Mouse (Mus musculus): ENCODE measurements around the gene Cacna1s. TPM values are rescaled to one million over a fixed set of nuclear protein-coding genes. Genes with fewer than 3 reads are reported as not detected.

Gene Cacna1s
- polyA plus RNA-seq, 1 experiment from 2014 or later, result 4.2 TPM

DNA sequence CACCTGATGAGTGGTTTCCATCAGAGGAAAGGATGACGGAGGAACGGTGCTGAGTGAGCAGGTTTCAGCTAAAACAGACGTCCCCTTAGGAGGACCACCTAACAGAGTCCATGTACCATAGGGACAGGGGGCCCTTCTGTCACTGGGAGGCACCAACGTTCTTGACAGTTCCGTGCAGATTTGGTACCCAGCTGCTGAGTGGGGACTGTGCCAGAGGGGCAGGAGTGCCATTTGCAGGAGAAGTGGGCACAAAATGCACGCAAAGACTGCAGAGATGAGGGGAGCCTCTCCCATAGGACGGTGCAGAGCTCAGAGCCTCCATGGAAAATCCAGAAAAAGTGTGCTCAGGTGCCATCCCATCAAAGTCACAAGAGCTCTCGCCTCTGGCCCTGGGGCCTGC is 69.5 kb downstream of the Cacna1s start:
- no peak overlapping the region for H3K27ac ChIP-seq
- no peak for ATAC-seq (ENCODE audit: low FRiP score, low read depth)
- WGBS, result 84% methylated on average over 8 of the region's 8 CpGs
- H3K9me3 ChIP-seq, result no peaks in the 10 kb centered on the region
- no peaks in the 10 kb centered on the region for H3K27me3 ChIP-seq
- no peak overlapping the region for H3K9ac ChIP-seq
- no peak overlapping the region for H3K4me2 ChIP-seq (replicated peaks)
- no peak overlapping the region for H3K4me3 ChIP-seq
- H3K36me3 ChIP-seq, result no peaks in the 10 kb centered on the region
- peaks cover 18% of the 10 kb centered on the region for H3K4me1 ChIP-seq

DNA sequence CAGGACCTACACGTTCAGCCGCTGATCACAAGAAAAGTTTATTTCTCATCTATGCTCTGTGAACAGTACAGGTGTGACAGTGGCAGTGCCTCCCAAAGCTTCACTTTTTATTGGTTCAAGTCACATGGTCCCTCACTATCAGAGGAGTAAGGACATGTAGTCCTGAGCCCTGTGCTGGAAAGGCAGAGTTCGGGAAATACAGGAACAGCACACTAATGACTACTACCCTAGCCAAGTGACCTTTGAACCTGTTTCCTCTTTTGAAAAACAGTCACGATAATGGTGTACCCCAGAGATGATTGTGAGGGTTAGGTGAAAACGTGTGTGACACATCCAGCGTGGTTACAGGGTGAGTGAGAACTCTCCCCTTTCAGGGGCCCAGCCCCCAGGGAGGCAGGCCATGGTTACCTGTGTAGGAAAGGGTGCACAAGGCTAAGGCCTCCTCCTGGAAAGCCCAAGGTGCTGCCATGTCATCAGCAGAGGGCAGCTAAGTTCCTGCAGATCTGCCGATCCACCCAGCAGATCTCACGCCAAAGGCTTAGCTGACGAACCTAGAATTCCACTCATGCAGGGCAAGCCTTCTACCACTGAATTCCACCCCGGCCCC is 73.7 kb downstream of the Cacna1s start:
- no peak overlapping the region for H3K9ac ChIP-seq
- no peak overlapping the region for H3K4me3 ChIP-seq
- H3K27me3 ChIP-seq, result no peaks in the 10 kb centered on the region
- peaks cover 32% of the 10 kb centered on the region for H3K4me1 ChIP-seq
- H3K4me2 ChIP-seq (replicated peaks), result no peak overlapping the region
- H3K9me3 ChIP-seq, result no peaks in the 10 kb centered on the region
- H3K27ac ChIP-seq, result no peak overlapping the region
- WGBS, result 76% methylated on average over 10 of the region's 10 CpGs
- no peak for ATAC-seq (ENCODE audit: low FRiP score, low read depth)
- H3K36me3 ChIP-seq, result no peaks in the 10 kb centered on the region

DNA sequence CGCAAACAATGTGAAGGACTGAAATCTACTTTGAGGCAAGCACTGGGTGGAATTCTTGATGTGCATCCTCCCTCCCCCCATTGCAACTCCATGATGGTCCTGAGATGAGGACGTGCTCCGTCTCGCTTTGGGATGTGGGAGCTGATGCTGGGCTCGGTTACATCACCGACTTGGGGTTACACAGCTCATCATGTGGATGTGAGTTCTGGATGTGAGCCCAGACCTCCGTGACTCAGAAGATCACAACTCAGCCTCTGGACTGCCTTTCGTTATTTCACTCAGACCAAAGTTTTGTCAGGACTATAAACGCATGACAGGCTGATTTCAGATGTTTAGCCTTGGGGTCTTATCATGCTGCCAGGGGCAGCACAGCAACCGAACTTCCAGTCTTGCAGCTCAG is 74.3 kb downstream of the Cacna1s start:
- ATAC-seq (ENCODE audit: low FRiP score, low read depth), result no peak
- peaks cover 34% of the 10 kb centered on the region for H3K4me1 ChIP-seq
- H3K4me3 ChIP-seq, result no peak overlapping the region
- H3K27me3 ChIP-seq, result no peaks in the 10 kb centered on the region
- H3K27ac ChIP-seq, result no peak overlapping the region
- no peak overlapping the region for H3K9ac ChIP-seq
- no peak overlapping the region for H3K4me2 ChIP-seq (replicated peaks)
- H3K9me3 ChIP-seq, result no peaks in the 10 kb centered on the region
- no peaks in the 10 kb centered on the region for H3K36me3 ChIP-seq
- WGBS, result 63% methylated on average over 10 of the region's 10 CpGs

DNA sequence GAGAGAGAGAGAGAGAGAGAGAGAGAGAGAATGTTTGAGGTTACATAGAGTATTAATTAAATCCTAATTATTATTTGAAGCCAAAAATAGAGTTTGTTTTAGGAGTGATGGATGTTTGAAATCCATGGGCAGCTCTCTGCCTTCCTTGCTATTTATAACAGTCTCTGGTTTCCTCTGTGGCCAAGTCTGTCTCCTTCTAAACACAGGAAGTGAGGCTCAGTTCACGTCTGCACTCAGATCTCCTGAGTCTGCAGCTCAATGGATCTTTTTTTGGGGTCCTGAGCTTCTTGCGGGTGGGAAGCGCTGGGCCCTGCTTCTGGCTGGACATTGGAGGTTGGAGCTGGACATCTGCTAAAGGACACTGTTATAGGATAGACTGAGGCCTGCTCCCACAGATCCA is 75.3 kb downstream of the Cacna1s start:
- no peak for ATAC-seq (ENCODE audit: low FRiP score, low read depth)
- Histone ChIP-seq H3K4me1 (peaks cover 44% of the 10 kb centered on the region), H3K4me2 (replicated peaks) (no peak overlapping the region), H3K36me3 (no peaks in the 10 kb centered on the region), H3K27ac (no peak overlapping the region), H3K27me3 (no peaks in the 10 kb centered on the region), H3K9me3 (no peaks in the 10 kb centered on the region), H3K4me3 (no peak overlapping the region), H3K9ac (no peak overlapping the region)
- WGBS, result 59% methylated on average over 3 of the region's 3 CpGs

DNA sequence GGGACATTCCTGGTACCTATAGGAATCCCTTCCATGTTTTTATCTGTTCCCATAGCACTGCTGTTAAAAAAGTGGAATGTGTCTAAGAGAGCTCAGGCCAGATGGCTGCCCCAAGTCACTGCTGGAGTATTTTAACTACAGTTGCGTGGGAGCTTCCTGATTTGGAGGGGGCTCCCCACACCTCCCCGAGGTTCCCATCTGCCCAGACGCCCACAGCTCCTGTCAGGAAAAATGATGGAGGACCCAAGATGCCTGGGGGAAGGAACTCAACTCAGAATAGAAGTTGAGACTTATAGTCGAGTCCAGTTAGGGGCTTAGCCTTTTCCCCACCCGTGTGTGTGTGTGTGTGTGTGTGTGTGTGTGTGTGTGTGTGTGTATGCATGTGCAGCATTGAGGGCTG is 75.9 kb downstream of the Cacna1s start:
- H3K9me3 ChIP-seq, result no peaks in the 10 kb centered on the region
- no peaks in the 10 kb centered on the region for H3K36me3 ChIP-seq
- H3K4me2 ChIP-seq (replicated peaks), result no peak overlapping the region
- no peak overlapping the region for H3K4me3 ChIP-seq
- no peak for ATAC-seq (ENCODE audit: low FRiP score, low read depth)
- H3K27me3 ChIP-seq, result no peaks in the 10 kb centered on the region
- H3K27ac ChIP-seq, result no peak overlapping the region
- H3K4me1 ChIP-seq, result peaks cover 50% of the 10 kb centered on the region
- WGBS, result 35% methylated on average over 5 of the region's 5 CpGs
- H3K9ac ChIP-seq, result no peak overlapping the region

DNA sequence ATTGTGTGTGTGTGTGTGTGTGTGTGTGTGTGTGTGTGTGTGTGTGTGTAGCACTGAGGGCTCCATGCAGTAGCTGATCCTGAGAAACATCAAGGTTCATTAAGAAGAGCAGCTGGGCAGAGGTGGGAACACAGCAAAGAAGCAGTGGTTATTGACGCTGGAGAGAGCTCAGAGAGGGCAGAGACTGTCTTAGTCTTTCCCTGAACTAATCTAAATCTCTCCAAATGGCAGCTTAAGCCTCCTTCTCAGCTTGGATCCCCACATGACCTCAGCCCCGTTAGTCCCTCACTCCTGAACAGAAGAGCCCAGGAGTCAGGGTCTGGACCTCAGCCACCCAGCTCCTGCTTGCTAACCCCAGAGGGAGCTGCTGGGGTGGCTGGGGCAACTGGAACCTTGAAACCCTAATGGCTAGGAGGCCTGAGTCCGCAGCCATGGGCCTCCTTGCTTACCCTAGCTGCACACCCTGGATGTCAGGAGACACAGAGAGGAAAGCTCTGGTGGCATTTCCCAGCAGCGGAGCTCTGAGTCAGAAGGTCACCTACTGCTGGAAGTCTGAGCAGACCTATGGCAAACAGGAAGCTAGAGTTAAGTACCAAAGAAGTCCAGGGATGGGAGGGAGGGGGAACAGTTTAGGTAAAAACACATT is 76.5 kb downstream of the Cacna1s start:
- no peak overlapping the region for H3K27ac ChIP-seq
- H3K36me3 ChIP-seq, result no peaks in the 10 kb centered on the region
- H3K9me3 ChIP-seq, result no peaks in the 10 kb centered on the region
- peak overlapping the region; percentile 45; the same call in 1 of the 2 replicates for H3K9ac ChIP-seq
- no peak overlapping the region for H3K4me2 ChIP-seq (replicated peaks)
- H3K4me1 ChIP-seq, result peaks cover 56% of the 10 kb centered on the region
- 40% methylated on average over 4 of the region's 4 CpGs for WGBS
- H3K4me3 ChIP-seq, result no peak overlapping the region
- ATAC-seq (ENCODE audit: low FRiP score, low read depth), result no peak
- no peaks in the 10 kb centered on the region for H3K27me3 ChIP-seq

DNA sequence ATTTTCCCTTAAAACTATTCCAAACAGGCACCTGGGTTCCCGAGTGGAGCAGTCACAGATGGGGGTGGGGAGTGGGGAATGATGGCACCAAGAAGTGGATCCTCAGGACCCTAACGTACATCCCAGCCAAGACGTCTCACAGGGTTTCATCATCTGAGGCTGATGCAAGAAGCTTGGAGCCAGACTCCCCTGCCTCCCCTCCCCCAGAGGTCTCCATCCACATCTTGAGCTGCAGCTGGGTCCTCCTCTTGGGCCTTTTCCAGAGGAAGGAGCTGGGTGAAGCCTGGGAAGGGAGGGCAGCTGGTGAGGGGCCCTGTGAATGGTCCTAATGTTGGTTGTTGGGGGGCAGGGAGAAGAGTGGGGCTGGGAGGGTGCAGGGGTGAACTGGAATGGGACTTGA is 77.6 kb downstream of the Cacna1s start:
- H3K4me2 ChIP-seq (replicated peaks), result peak overlapping the region; percentile 87
- no peaks in the 10 kb centered on the region for H3K27me3 ChIP-seq
- no peaks in the 10 kb centered on the region for H3K9me3 ChIP-seq
- no peak overlapping the region for H3K9ac ChIP-seq
- H3K36me3 ChIP-seq, result no peaks in the 10 kb centered on the region
- H3K27ac ChIP-seq, result no peak overlapping the region
- peaks cover 67% of the 10 kb centered on the region for H3K4me1 ChIP-seq
- peak overlapping the region; percentile 85; the same call in 1 of the 2 replicates for H3K4me3 ChIP-seq
- 57% methylated on average over 3 of the region's 3 CpGs for WGBS
- ATAC-seq (ENCODE audit: low FRiP score, low read depth), result no peak

DNA sequence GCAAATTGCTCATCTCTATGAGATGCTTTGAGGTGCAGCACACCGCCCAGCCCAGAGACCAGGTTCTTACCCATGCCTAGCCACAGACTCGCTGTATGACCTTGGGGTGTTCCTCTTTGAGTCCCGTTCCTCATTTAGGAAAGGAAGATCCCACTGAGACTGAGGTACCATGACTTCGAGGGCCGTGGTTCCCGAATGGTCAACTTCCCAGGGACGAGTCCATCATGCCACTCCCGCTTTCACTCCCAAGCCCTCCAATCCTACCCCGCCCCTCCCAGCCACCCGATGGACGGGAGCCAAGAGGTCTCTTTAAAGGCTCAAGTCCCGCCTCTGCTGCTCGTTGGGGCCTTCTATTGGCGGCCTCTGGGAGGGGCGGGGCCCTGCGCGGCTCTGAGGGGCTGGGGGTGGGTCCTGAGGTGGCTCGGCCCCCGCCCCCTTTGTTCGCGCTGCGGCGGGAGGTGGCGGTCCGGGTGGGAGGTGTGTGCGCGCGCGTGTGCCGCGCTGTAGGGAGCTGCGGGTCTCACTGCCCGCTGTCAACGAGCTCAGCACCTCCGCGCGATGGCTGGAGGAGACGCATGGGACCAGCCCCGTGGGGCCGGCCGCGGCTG is 78.5 kb downstream of the Cacna1s start, which contains the start of gene Kif21b:
Gene Kif21b, plus strand, starts transcription at position 439 of the 608 bp plus-strand sequence.
- Histone ChIP-seq H3K36me3 (no peaks in the 10 kb centered on the region), H3K27ac (peak within 1 kb of the TSS; percentile 55), H3K27me3 (no peaks in the 10 kb centered on the region), H3K4me1 (peaks cover 76% of the 10 kb centered on the region), H3K4me3 (peak within 1 kb of the TSS; percentile 85), H3K9ac (peak within 1 kb of the TSS; percentile 87), H3K9me3 (no peaks in the 10 kb centered on the region), H3K4me2 (replicated peaks) (peak within 1 kb of the TSS; percentile 87)
- 2% methylated on average over 40 of the region's 42 CpGs for WGBS
- peak; percentile 91 for ATAC-seq (ENCODE audit: low FRiP score, low read depth)

DNA sequence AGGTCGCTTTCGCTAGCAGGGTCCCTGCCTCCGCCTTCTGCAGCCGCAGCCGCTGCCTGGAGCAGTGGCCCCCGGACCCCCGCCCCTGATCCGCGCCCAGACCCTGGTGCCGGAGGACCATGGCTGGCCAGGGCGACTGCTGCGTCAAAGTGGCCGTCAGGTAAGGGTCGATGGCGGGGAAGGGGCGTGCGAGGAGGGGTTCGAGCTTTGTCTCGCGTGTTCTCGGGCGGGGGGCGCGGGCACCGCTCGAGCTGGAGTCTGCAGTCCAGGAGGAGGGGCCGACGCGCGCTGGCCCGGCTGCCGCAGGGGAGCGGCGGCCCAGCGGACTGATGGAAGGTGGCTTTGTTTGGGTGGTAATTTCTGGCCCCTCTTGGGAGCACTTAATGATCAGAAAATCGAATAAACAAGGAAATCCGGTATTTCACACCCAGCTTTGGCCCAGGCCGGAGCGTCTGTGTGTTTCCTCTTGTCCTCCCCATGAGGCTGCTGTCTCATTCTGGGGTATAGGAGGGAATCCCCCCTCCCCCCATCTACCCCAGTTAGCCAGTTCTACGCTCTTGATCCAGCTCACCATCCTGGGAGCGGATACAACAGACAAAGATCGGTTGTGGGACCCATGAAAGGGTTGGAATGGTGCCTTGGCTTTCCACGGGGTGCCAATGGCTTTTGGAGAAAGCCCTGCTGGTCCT is 79.2 kb downstream of the Cacna1s start:
- Histone ChIP-seq H3K4me2 (replicated peaks) (peak overlapping the region; percentile 87), H3K4me3 (peak overlapping the region; percentile 85), H3K4me1 (peaks cover 83% of the 10 kb centered on the region), H3K9ac (peak overlapping the region; percentile 87), H3K27me3 (no peaks in the 10 kb centered on the region), H3K9me3 (no peaks in the 10 kb centered on the region), H3K36me3 (no peaks in the 10 kb centered on the region), H3K27ac (peak overlapping the region; percentile 55)
- 1% methylated on average over 43 of the region's 43 CpGs for WGBS
- ATAC-seq (ENCODE audit: low FRiP score, low read depth), result peak; percentile 38

DNA sequence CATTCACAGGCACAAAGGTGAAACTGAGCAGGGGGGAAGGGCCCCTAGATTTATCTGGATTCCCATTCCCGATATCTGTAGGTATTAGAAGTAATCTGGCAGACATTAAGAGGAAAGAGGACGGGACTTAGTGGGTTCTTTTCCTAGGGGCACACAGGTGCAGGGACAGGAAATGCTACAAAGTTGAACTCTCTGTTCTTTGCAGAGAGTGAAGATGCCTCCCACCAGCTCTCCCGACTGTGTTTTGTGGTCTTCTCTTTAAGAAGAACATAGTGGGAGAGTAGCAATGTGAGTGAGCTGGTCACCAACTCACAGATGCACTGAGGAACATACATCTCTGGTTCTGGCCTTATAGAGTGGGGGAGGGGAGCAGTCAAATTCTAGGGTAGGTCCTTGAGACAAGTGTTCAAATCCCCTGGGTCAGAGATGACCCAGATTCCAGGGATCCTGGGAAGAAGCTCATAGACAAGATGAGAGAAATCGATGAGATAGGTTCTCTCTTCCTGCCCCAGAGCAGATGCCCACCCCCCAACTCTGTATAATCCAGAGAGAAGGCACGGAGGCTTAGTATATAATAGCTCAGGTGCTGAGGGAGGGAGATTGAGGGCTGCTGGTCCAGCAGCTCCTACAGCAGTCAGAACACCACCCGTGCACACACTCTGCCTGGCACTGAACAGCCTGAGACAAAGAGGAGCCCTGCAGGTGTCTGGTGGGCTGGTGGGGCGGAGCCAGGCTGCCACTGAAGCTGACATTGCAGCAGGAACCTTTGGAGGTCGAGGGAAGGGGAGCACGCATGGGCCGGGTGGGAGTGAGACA is 80.0 kb downstream of the Cacna1s start:
- 29% methylated on average over 10 of the region's 10 CpGs for WGBS
- H3K36me3 ChIP-seq, result no peaks in the 10 kb centered on the region
- no peak overlapping the region for H3K27ac ChIP-seq
- H3K9ac ChIP-seq, result peak overlapping the region; percentile 87
- peak overlapping the region; percentile 87 for H3K4me2 ChIP-seq (replicated peaks)
- ATAC-seq (ENCODE audit: low FRiP score, low read depth), result no peak
- H3K27me3 ChIP-seq, result no peaks in the 10 kb centered on the region
- H3K9me3 ChIP-seq, result no peaks in the 10 kb centered on the region
- peak overlapping the region; percentile 85 for H3K4me3 ChIP-seq
- H3K4me1 ChIP-seq, result peaks cover 91% of the 10 kb centered on the region

DNA sequence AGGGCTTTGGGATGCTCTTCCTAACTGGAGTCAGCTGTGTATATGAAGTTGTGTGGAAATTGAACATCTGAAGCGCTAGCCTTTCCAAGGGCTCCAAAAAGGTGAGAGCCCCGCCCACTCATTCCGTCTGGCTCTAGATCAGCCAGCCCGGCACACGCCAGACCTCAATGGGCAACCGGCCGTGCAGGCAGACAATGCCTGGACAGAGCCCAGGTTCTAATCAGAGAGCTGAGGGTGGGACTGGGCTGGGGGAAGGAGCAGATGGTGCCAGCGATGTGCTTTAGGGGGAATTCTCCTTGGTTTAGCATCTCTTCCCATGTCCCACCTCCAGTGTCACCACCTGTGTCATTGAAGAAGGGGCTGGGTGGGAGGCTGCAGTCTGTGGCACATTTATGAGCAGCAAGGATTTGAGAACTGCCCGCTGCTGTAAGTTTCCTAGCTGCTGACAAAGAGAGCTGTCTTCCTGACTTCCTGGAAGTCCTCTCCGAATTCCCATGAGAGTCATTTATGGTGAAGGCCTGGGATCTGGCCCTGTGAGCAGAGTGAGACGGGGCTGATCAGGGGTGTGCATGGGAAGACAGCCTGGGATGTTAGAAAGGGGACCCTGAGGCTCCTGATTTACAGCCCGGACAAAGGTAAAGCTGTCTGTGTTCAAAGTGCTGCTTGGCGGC is 81.2 kb downstream of the Cacna1s start:
- Histone ChIP-seq H3K9ac (peak overlapping the region; percentile 39; the same call in 1 of the 2 replicates), H3K4me3 (peak overlapping the region; percentile 85), H3K4me1 (peaks cover 93% of the 10 kb centered on the region), H3K36me3 (no peaks in the 10 kb centered on the region), H3K27me3 (no peaks in the 10 kb centered on the region), H3K27ac (0 out of 2 replicates have a peak overlapping the region, but pooled peaks have one; percentile 10), H3K4me2 (replicated peaks) (peak overlapping the region; percentile 87), H3K9me3 (no peaks in the 10 kb centered on the region)
- 28% methylated on average over 13 of the region's 13 CpGs for WGBS
- no peak for ATAC-seq (ENCODE audit: low FRiP score, low read depth)

All from limb, embryonic 13.5 days (tissue).